In genomic region chr11:87110172-87110909, GRCm38 (mm10) we compare ENCODE assay signal across 8 mouse cellular contexts. TPM values are rescaled to one million over a fixed set of nuclear protein-coding genes. Genes with fewer than 3 reads are reported as not detected.
DNase-seq lines count a peak whose midpoint lies in the region; ATAC-seq and TF ChIP-seq lines count a peak whose summit lies in the region.

No protein-coding gene starts in this region.

- 0 out of 2 replicates have a peak, but pooled peaks cover 6% of the 10 kb centered on the region for H3K4me1 ChIP-seq in kidney, postnatal 0 days (replicated peaks; ENCODE audit: insufficient read depth, low read length)
- H3K4me1 ChIP-seq in embryonic facial prominence, embryonic 10.5 days: peaks cover 35% of the 10 kb centered on the region
- peaks cover 24% of the 10 kb centered on the region for H3K4me1 ChIP-seq in hindbrain, embryonic 15.5 days (replicated peaks)
- H3K4me1 ChIP-seq in midbrain, embryonic 15.5 days: peaks cover 20% of the 10 kb centered on the region

- H3K9me3 ChIP-seq in kidney, postnatal 0 days (replicated peaks; ENCODE audit: low read length): no peaks in the 10 kb centered on the region
- no peaks in the 10 kb centered on the region for H3K9me3 ChIP-seq in embryonic facial prominence, embryonic 10.5 days
- H3K9me3 ChIP-seq in hindbrain, embryonic 15.5 days: no peaks in the 10 kb centered on the region
- H3K9me3 ChIP-seq in midbrain, embryonic 15.5 days: no peaks in the 10 kb centered on the region

- H3K27ac ChIP-seq in kidney, postnatal 0 days: peak overlapping the region; percentile 96
- H3K27ac ChIP-seq in embryonic facial prominence, embryonic 10.5 days (replicated peaks): peak overlapping the region; percentile 100
- peak overlapping the region; percentile 96 for H3K27ac ChIP-seq in hindbrain, embryonic 15.5 days (replicated peaks)
- H3K27ac ChIP-seq in midbrain, embryonic 15.5 days: peak overlapping the region; percentile 95

- peaks cover 10% of the 10 kb centered on the region for H3K36me3 ChIP-seq in kidney, postnatal 0 days (ENCODE audit: insufficient read depth, low read length)
- H3K36me3 ChIP-seq in embryonic facial prominence, embryonic 10.5 days (replicated peaks): peaks cover 53% of the 10 kb centered on the region
- no peaks in the 10 kb centered on the region for H3K36me3 ChIP-seq in hindbrain, embryonic 15.5 days
- H3K36me3 ChIP-seq in midbrain, embryonic 15.5 days (replicated peaks): 0 out of 2 replicates have a peak, but pooled peaks cover 3% of the 10 kb centered on the region

- 3% methylated on average over 9 of the region's 9 CpGs for whole genome bisulfite sequencing in kidney, postnatal 0 days
- WGBS in embryonic facial prominence, embryonic 10.5 days: 13% methylated on average over 9 of the region's 9 CpGs
- 8% methylated on average over 9 of the region's 9 CpGs for WGBS in hindbrain, embryonic 15.5 days
- WGBS in midbrain, embryonic 15.5 days: 3% methylated on average over 9 of the region's 9 CpGs

- peak overlapping the region; percentile 90 for H3K4me3 ChIP-seq in kidney, postnatal 0 days (replicated peaks; ENCODE audit: low read depth, low read length)
- H3K4me3 ChIP-seq in embryonic facial prominence, embryonic 10.5 days: peak overlapping the region; percentile 96
- peak overlapping the region; percentile 86 for H3K4me3 ChIP-seq in hindbrain, embryonic 15.5 days
- peak overlapping the region; percentile 63 for H3K4me3 ChIP-seq in midbrain, embryonic 15.5 days

- no peak for TF ChIP-seq CTCF in kidney, postnatal 0 days (IDR thresholded peaks at IDR 0.05; ENCODE audit: low read depth)

- H3K4me2 ChIP-seq in kidney, postnatal 0 days (ENCODE audit: low read length): peak overlapping the region; percentile 79
- H3K4me2 ChIP-seq in hindbrain, embryonic 15.5 days: peak overlapping the region; percentile 68
- H3K4me2 ChIP-seq in midbrain, embryonic 15.5 days: peak overlapping the region; percentile 75

- ATAC-seq in kidney, postnatal 0 days (replicated peaks; ENCODE audit: low FRiP score, low read depth): no peak
- ATAC-seq in hindbrain, embryonic 15.5 days (ENCODE audit: low FRiP score, low read depth): no peak
- no peak for ATAC-seq in midbrain, embryonic 15.5 days (replicated peaks)

- no peaks in the 10 kb centered on the region for H3K27me3 ChIP-seq in kidney, postnatal 0 days (ENCODE audit: insufficient read depth, low read length)
- H3K27me3 ChIP-seq in embryonic facial prominence, embryonic 10.5 days (replicated peaks; ENCODE audit: low read depth, poor library complexity, severe bottlenecking): no peaks in the 10 kb centered on the region
- no peaks in the 10 kb centered on the region for H3K27me3 ChIP-seq in hindbrain, embryonic 15.5 days
- no peaks in the 10 kb centered on the region for H3K27me3 ChIP-seq in midbrain, embryonic 15.5 days (replicated peaks)

- peak overlapping the region; percentile 88 for H3K9ac ChIP-seq in kidney, postnatal 0 days (ENCODE audit: low read depth, low read length)
- H3K9ac ChIP-seq in hindbrain, embryonic 15.5 days: peak overlapping the region; percentile 87
- H3K9ac ChIP-seq in midbrain, embryonic 15.5 days: peak overlapping the region; percentile 76

- no peak for DNase-seq in kidney, postnatal 0 days (ENCODE audit: low spot score)
- DNase-seq in kidney, postnatal 10 days: no peak
- DNase-seq in embryonic facial prominence, embryonic 10.5 days (ENCODE audit: low spot score): no peak
- no peak for DNase-seq in frontal cortex, postnatal 10 days (ENCODE audit: low spot score in 2 of 2)
- DNase-seq in urinary bladder, postnatal 4 days (ENCODE audit: low spot score in 2 of 2): no peak
- no peak for DNase-seq in frontal cortex, adult 2 months (ENCODE audit: extremely low spot score in 1 of 2, low spot score in 1 of 2)

RNA-seq across cellular contexts. Expression of gene Ska2, which starts 1.3 kb away (rescaled TPM):
- polyA plus RNA-seq in kidney, postnatal 0 days (2015; fragmentation: Nextera tagmentation; extraction: Ambion mirVana): 31.0 and 34.7 TPM in 2 replicates
- polyA plus RNA-seq in embryonic facial prominence, embryonic 10.5 days (2016; fragmentation: Nextera tagmentation; extraction: Ambion mirVana): 105 and 111 TPM in 2 replicates
- 40.8 and 41.2 TPM in 2 replicates for polyA plus RNA-seq in hindbrain, embryonic 15.5 days (2015; fragmentation: Nextera tagmentation; extraction: Ambion mirVana)
- 44.4 and 46.7 TPM in 2 replicates for polyA plus RNA-seq in midbrain, embryonic 15.5 days (2015; fragmentation: Nextera tagmentation; extraction: Ambion mirVana)
- 18.0 and 20.0 TPM in 2 replicates for polyA plus RNA-seq in frontal cortex, adult 2 months (2012; rRNA removed)

RNA-seq across cellular contexts. Expression of gene Prr11, which starts 1.8 kb away (rescaled TPM):
- 3.7 and 4.0 TPM in 2 replicates for polyA plus RNA-seq in kidney, postnatal 0 days (2015; fragmentation: Nextera tagmentation; extraction: Ambion mirVana)
- polyA plus RNA-seq in embryonic facial prominence, embryonic 10.5 days (2016; fragmentation: Nextera tagmentation; extraction: Ambion mirVana): 17.5 and 17.9 TPM in 2 replicates
- 2.4 and 3.0 TPM in 2 replicates for polyA plus RNA-seq in hindbrain, embryonic 15.5 days (2015; fragmentation: Nextera tagmentation; extraction: Ambion mirVana)
- polyA plus RNA-seq in midbrain, embryonic 15.5 days (2015; fragmentation: Nextera tagmentation; extraction: Ambion mirVana): 1.9 and 2.0 TPM in 2 replicates
- 0.53 and 0.56 TPM in 2 replicates for polyA plus RNA-seq in frontal cortex, adult 2 months (2012; rRNA removed)

RNA-seq across cellular contexts. Expression of gene Trim37, which starts 16.5 kb away (rescaled TPM):
- polyA plus RNA-seq in kidney, postnatal 0 days (2015; fragmentation: Nextera tagmentation; extraction: Ambion mirVana): 19.8 and 22.3 TPM in 2 replicates
- 49.1 and 52.1 TPM in 2 replicates for polyA plus RNA-seq in embryonic facial prominence, embryonic 10.5 days (2016; fragmentation: Nextera tagmentation; extraction: Ambion mirVana)
- 84.7 and 88.2 TPM in 2 replicates for polyA plus RNA-seq in hindbrain, embryonic 15.5 days (2015; fragmentation: Nextera tagmentation; extraction: Ambion mirVana)
- polyA plus RNA-seq in midbrain, embryonic 15.5 days (2015; fragmentation: Nextera tagmentation; extraction: Ambion mirVana): 81.2 and 86.9 TPM in 2 replicates
- polyA plus RNA-seq in frontal cortex, adult 2 months (2012; rRNA removed): 115 TPM in 2 replicates

RNA-seq across cellular contexts. Expression of gene Smg8, which starts 23.8 kb away (rescaled TPM):
- 12.6 and 13.2 TPM in 2 replicates for polyA plus RNA-seq in kidney, postnatal 0 days (2015; fragmentation: Nextera tagmentation; extraction: Ambion mirVana)
- 28.3 and 33.0 TPM in 2 replicates for polyA plus RNA-seq in embryonic facial prominence, embryonic 10.5 days (2016; fragmentation: Nextera tagmentation; extraction: Ambion mirVana)
- polyA plus RNA-seq in hindbrain, embryonic 15.5 days (2015; fragmentation: Nextera tagmentation; extraction: Ambion mirVana): 20.1 and 22.1 TPM in 2 replicates
- polyA plus RNA-seq in midbrain, embryonic 15.5 days (2015; fragmentation: Nextera tagmentation; extraction: Ambion mirVana): 22.2 and 22.7 TPM in 2 replicates
- polyA plus RNA-seq in frontal cortex, adult 2 months (2012; rRNA removed): 9.8 and 11.3 TPM in 2 replicates

RNA-seq across cellular contexts. Expression of gene Gdpd1, which starts 36.5 kb away (rescaled TPM):
- 22.3 and 24.4 TPM in 2 replicates for polyA plus RNA-seq in kidney, postnatal 0 days (2015; fragmentation: Nextera tagmentation; extraction: Ambion mirVana)
- 33.7 and 37.3 TPM in 2 replicates for polyA plus RNA-seq in embryonic facial prominence, embryonic 10.5 days (2016; fragmentation: Nextera tagmentation; extraction: Ambion mirVana)
- 156 and 163 TPM in 2 replicates for polyA plus RNA-seq in hindbrain, embryonic 15.5 days (2015; fragmentation: Nextera tagmentation; extraction: Ambion mirVana)
- polyA plus RNA-seq in midbrain, embryonic 15.5 days (2015; fragmentation: Nextera tagmentation; extraction: Ambion mirVana): 168 and 172 TPM in 2 replicates
- polyA plus RNA-seq in frontal cortex, adult 2 months (2012; rRNA removed): 37.0 and 37.8 TPM in 2 replicates
